17 mouse cellular contexts compared by ENCODE assay signal in the genomic region with DNA sequence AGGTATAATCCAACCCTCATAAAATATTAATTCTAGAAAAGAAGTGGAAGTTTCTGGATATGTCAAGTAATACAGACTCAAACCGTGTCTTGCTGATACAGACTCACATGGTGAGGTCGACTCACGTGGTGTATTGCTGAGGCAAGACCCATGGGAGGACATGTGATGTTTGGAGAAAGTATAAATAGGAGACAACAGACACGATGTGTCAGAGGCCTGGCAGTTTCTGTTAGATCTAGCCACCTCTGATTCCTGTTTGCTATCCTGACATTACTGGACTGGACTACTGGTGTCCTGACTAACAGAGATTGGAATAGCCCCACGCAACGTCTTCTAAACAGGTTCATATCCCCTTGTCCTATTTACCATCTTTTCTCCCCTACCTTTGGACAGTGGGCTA.
"Had no signal": no experiment of that assay in that cellular context is flagged by ENCODE, and none has a peak within 500 bp of the region (broad histone marks: within the 10 kb centered on the region; RNA-seq: fewer than 3 reads in every experiment).

No protein-coding gene starts in this region.

- H3K4me3 ChIP-seq: limb, embryonic 12.5 days; liver, embryonic 13.5 days; lung, embryonic 15.5 days; midbrain, embryonic 10.5 days; myocyte; neural tube, embryonic 15.5 days had no signal

- DNase-seq: kidney, adult 18-20 months; kidney, postnatal 10 days; kidney, postnatal 4 days; liver; liver, embryonic 13.5 days; liver, postnatal 0 days; lung, postnatal 14 days; midbrain, embryonic 14.5 days; right cerebral cortex, adult 18-20 months; right cerebral cortex, postnatal 25 days; thymus, adult 2 months; thymus, postnatal 25 days had no signal

- H3K27ac ChIP-seq: limb, embryonic 12.5 days; liver, embryonic 13.5 days; lung, embryonic 15.5 days; midbrain, embryonic 10.5 days; neural tube, embryonic 15.5 days had no signal

- H3K36me3 ChIP-seq: limb, embryonic 12.5 days; liver, embryonic 13.5 days; lung, embryonic 15.5 days; midbrain, embryonic 10.5 days; neural tube, embryonic 15.5 days had no signal
